In genomic region chr13:93191831-93192645, GRCm38 (mm10) we compare ENCODE assay signal across 8 mouse cellular contexts. TPM values are rescaled to one million over a fixed set of nuclear protein-coding genes. Genes with fewer than 3 reads are reported as not detected.
DNase-seq lines count a peak whose midpoint lies in the region; ATAC-seq and TF ChIP-seq lines count a peak whose summit lies in the region.

Gene Tent2, minus strand, starts transcription at chr13:93192385.

- peak; percentile 94 for ATAC-seq in G1E (ENCODE audit: extremely low read depth, insufficient number of reproducible peaks, low FRiP score, poor library complexity, severe bottlenecking)
- peak; percentile 99 for ATAC-seq in forebrain, embryonic 16.5 days
- peak; percentile 99 for ATAC-seq in lung, embryonic 14.5 days (ENCODE audit: insufficient read depth)

- TF ChIP-seq POLR2A in olfactory bulb, adult 2 months (IDR thresholded peaks at IDR 0.05; ENCODE audit: insufficient read depth, low read depth, low read length), result peak; percentile 92
- TF ChIP-seq POLR2A in thymus, adult 2 months (IDR thresholded peaks at IDR 0.05; ENCODE audit: control insufficient read depth, extremely low read depth, insufficient read depth, low read length, poor library complexity), result peak; percentile 83; the same call in 1 of the 2 replicates

- no peak for TF ChIP-seq CTCF in G1E (IDR thresholded peaks at IDR 0.05; ENCODE audit: low read depth, low read length)
- peak; percentile 38 for TF ChIP-seq CTCF in layer of hippocampus, adult 2 months (conservative IDR thresholded peaks at IDR 0.05)
- no peak for TF ChIP-seq CTCF in lung, embryonic 14.5 days (IDR thresholded peaks at IDR 0.05; ENCODE audit: low read depth)
- no peak for TF ChIP-seq CTCF in olfactory bulb, adult 2 months (IDR thresholded peaks at IDR 0.05; ENCODE audit: insufficient read depth, low read depth, low read length)
- TF ChIP-seq CTCF in thymus, adult 2 months (IDR thresholded peaks at IDR 0.05; ENCODE audit: borderline replicate concordance, control insufficient read depth, extremely low read depth, insufficient read depth, low read length, poor library complexity), result 0 out of 2 replicates have a peak, but pooled peaks have one; percentile 25

- intact Hi-C loops in heart, postnatal 36 days (cut with DNase I), result loop anchor here (2.0 to 10.0 kb wide), 5 partner anchors 50 to 661 kb away; partner anchors contain the start of gene Zfyve16

- peak within 1 kb of the TSS; percentile 95 for H3K4me3 ChIP-seq in G1E (ENCODE audit: low read depth, low read length)
- peak within 1 kb of the TSS; percentile 98 for H3K4me3 ChIP-seq in forebrain, embryonic 16.5 days (replicated peaks; ENCODE audit: low read length)
- peak within 1 kb of the TSS; percentile 95 for H3K4me3 ChIP-seq in layer of hippocampus, adult 2 months
- peak within 1 kb of the TSS; percentile 90 for H3K4me3 ChIP-seq in lung, embryonic 14.5 days (ENCODE audit: low read depth, low read length)
- peak within 1 kb of the TSS; percentile 87 for H3K4me3 ChIP-seq in olfactory bulb, adult 2 months (ENCODE audit: insufficient read depth, low read depth, low read length)
- H3K4me3 ChIP-seq in thymus, adult 2 months (ENCODE audit: control insufficient read depth, insufficient read depth, low read length), result peak within 1 kb of the TSS; percentile 79

- H3K9me3 ChIP-seq in G1E (replicated peaks), result no peaks in the 10 kb centered on the region
- no peaks in the 10 kb centered on the region for H3K9me3 ChIP-seq in forebrain, embryonic 16.5 days (ENCODE audit: control insufficient read depth, low read length)
- no peaks in the 10 kb centered on the region for H3K9me3 ChIP-seq in lung, embryonic 14.5 days (ENCODE audit: low read depth, low read length)

- under 1% methylated on average over 70 of the region's 72 CpGs for WGBS in forebrain, embryonic 16.5 days
- WGBS in lung, embryonic 14.5 days, result under 1% methylated on average over 69 of the region's 72 CpGs
- WGBS in olfactory bulb, adult 2 months, result under 1% methylated on average over 71 of the region's 72 CpGs
- under 1% methylated on average over 70 of the region's 72 CpGs for WGBS in thymus, adult 2 months

- H3K9ac ChIP-seq in forebrain, embryonic 16.5 days (replicated peaks; ENCODE audit: low read depth, low read length), result peak within 1 kb of the TSS; percentile 97
- H3K9ac ChIP-seq in lung, embryonic 14.5 days, result peak within 1 kb of the TSS; percentile 97

- H3K4me1 ChIP-seq in G1E (ENCODE audit: insufficient read depth, low read depth, low read length), result peaks cover 13% of the 10 kb centered on the region
- H3K4me1 ChIP-seq in forebrain, embryonic 16.5 days (replicated peaks; ENCODE audit: control insufficient read depth, insufficient read depth, low read length), result peaks cover 16% of the 10 kb centered on the region
- H3K4me1 ChIP-seq in lung, embryonic 14.5 days (ENCODE audit: insufficient read depth), result peaks cover 6% of the 10 kb centered on the region
- H3K4me1 ChIP-seq in olfactory bulb, adult 2 months (ENCODE audit: control insufficient read depth, insufficient read depth, low read length), result no peaks in the 10 kb centered on the region
- H3K4me1 ChIP-seq in thymus, adult 2 months (replicated peaks; ENCODE audit: control insufficient read depth, insufficient read depth, low read length), result no peaks in the 10 kb centered on the region

- peaks cover 9% of the 10 kb centered on the region for H3K36me3 ChIP-seq in G1E (replicated peaks)
- no peaks in the 10 kb centered on the region for H3K36me3 ChIP-seq in forebrain, embryonic 16.5 days (ENCODE audit: control insufficient read depth, insufficient read depth)
- H3K36me3 ChIP-seq in lung, embryonic 14.5 days (ENCODE audit: insufficient read depth), result no peaks in the 10 kb centered on the region
- no peaks in the 10 kb centered on the region for H3K36me3 ChIP-seq in thymus, adult 2 months (ENCODE audit: control insufficient read depth, insufficient read depth, low read length)

- DNase-seq in G1E (ENCODE audit: low spot score), result peak; percentile 86
- DNase-seq in cerebellum, adult 18-20 months, result peak; percentile 94 to 96
- peak; percentile 92 for DNase-seq in heart, postnatal 36 days
- DNase-seq in layer of hippocampus, adult 2 months (ENCODE audit: low spot score in 2 of 2), result peak; percentile 90 to 96
- peak; percentile 98 for DNase-seq in lung, embryonic 14.5 days
- peak; percentile 91 for DNase-seq in thymus, adult 2 months

- no peaks in the 10 kb centered on the region for H3K27me3 ChIP-seq in G1E (ENCODE audit: insufficient read depth, low read length)
- no peaks in the 10 kb centered on the region for H3K27me3 ChIP-seq in forebrain, embryonic 16.5 days (replicated peaks; ENCODE audit: control insufficient read depth, insufficient read depth, low read length)
- no peaks in the 10 kb centered on the region for H3K27me3 ChIP-seq in lung, embryonic 14.5 days (ENCODE audit: insufficient read depth, low read length)
- H3K27me3 ChIP-seq in thymus, adult 2 months (ENCODE audit: control insufficient read depth, insufficient read depth, low read length), result no peaks in the 10 kb centered on the region

- H3K4me2 ChIP-seq in forebrain, embryonic 16.5 days (ENCODE audit: low read length), result peak within 1 kb of the TSS; percentile 84
- peak within 1 kb of the TSS; percentile 88 for H3K4me2 ChIP-seq in lung, embryonic 14.5 days

- H3K27ac ChIP-seq in forebrain, embryonic 16.5 days (ENCODE audit: low read length), result peak within 1 kb of the TSS; percentile 91
- H3K27ac ChIP-seq in layer of hippocampus, adult 2 months, result peak within 1 kb of the TSS; percentile 98
- peak within 1 kb of the TSS; percentile 99 for H3K27ac ChIP-seq in lung, embryonic 14.5 days (ENCODE audit: low read depth)
- H3K27ac ChIP-seq in olfactory bulb, adult 2 months (ENCODE audit: insufficient read depth, low read depth, low read length), result peak within 1 kb of the TSS; percentile 78
- peak within 1 kb of the TSS; percentile 8; the same call in 1 of the 2 replicates for H3K27ac ChIP-seq in thymus, adult 2 months (ENCODE audit: control insufficient read depth, insufficient read depth, low read length)

RNA-seq across cellular contexts. Expression of gene Tent2, which starts in this region (rescaled TPM):
- total RNA-seq in G1E (2014; fragmentation: Nextera tagmentation) (192 and 241 TPM in 2 replicates), G1E (2017) (54.6 and 56.9 TPM in 2 replicates)
- 33.5 and 35.8 TPM in 2 replicates for polyA plus RNA-seq in G1E (2012)
- 47.2 and 49.7 TPM in 2 replicates for polyA plus RNA-seq in forebrain, embryonic 16.5 days (2015; fragmentation: Nextera tagmentation; extraction: Ambion mirVana)
- total RNA-seq in heart, postnatal 36 days (2021), result 10 to 100 TPM; 15.3 to 15.5 TPM
- total RNA-seq in layer of hippocampus, adult 2 months (2021), result 10 to 100 TPM; 27.7 to 29.0 TPM
- polyA plus RNA-seq in lung, embryonic 14.5 days (2014; fragmentation: Nextera tagmentation; extraction: Ambion mirVana), result 71.9 and 75.3 TPM in 2 replicates
- not detected in 2 replicates for polyA plus RNA-seq in olfactory bulb, adult 2 months (2012; ENCODE audit: insufficient read depth, insufficient read length, low replicate concordance, missing spikeins)
- polyA plus RNA-seq in thymus, adult 2 months (2012; rRNA removed), result 29.2 and 29.7 TPM in 2 replicates

Comparison
In these comparisons a context has a peak if more than half of its experiments do, and no peak if none do; other contexts are left out.
1. Peak in every context shown above with its lines: DNase-seq, ATAC-seq, H3K4me3 ChIP-seq and H3K27ac ChIP-seq.
2. RNA of gene Tent2 (polyA plus RNA-seq): 71.9 to 75.3 TPM in lung, embryonic 14.5 days, 47.2 to 49.7 TPM in forebrain, embryonic 16.5 days, 33.5 to 35.8 TPM in G1E and 29.2 to 29.7 TPM in thymus, adult 2 months; not detected in olfactory bulb, adult 2 months; every median in the first group is over 10 times any median in the second.
3. CTCF ChIP-seq: peak in layer of hippocampus, adult 2 months (single experiment) and thymus, adult 2 months (single experiment); none in G1E (single experiment), lung, embryonic 14.5 days (single experiment) and olfactory bulb, adult 2 months (single experiment).
4. H3K27ac ChIP-seq: peak in every context shown above with its lines; median percentile 99 in lung, embryonic 14.5 days; 98 in layer of hippocampus, adult 2 months; 91 in forebrain, embryonic 16.5 days; 78 in olfactory bulb, adult 2 months; 8 in thymus, adult 2 months.